Mouse (Mus musculus) liver, embryonic 14.5 days (tissue): ENCODE measurements at regions not wholly inside any gene's neighbourhood (a gene's known extent, or its start where the extent isn't known, plus 50 kb on each side); places are given as distances from the start of the nearest gene placed in this dataset.

Experiments used
- ATAC-seq: fragments of 200-750 bp; cut with Nextera tagmentation; 2 replicates; pipeline ENCODE4 v1.8.0; 2017; ENCODE audit warnings: moderate number of reproducible peaks, mild to moderate bottlenecking, moderate library complexity; ENCODE audit not compliant: insufficient read depth
- DNase-seq, 3 experiments: peaks; one replicate each; pipeline ENCODE4 v3.0.0-alpha.2; 2012 to 2013; ENCODE audit warnings: low read depth in 3 of 3, low spot score in 3 of 3
- H3K27ac ChIP-seq: fragments of 300-500 bp; sonication (generic); 2 replicates; pipeline ENCODE4 v1.5.1; 2014; ENCODE audit warnings: moderate library complexity, mild to moderate bottlenecking, control low read depth, inconsistent platforms
- H3K27me3 ChIP-seq: fragments of 300-500 bp; sonication (generic); 2 replicates; pipeline ENCODE4 v1.6.1; 2014; ENCODE audit warnings: mild to moderate bottlenecking, low read length, moderate library complexity; ENCODE audit not compliant: control insufficient read depth, insufficient read depth
- H3K36me3 ChIP-seq: fragments of 300-500 bp; sonication (generic); replicated peaks from 2 replicates; pipeline ENCODE4 v1.6.1; 2014; ENCODE audit warnings: low read depth; ENCODE audit not compliant: control insufficient read depth, insufficient read depth
- H3K4me1 ChIP-seq, 2 experiments: fragments of 200-500 bp in 1 of 2; fragments of 300-500 bp in 1 of 2; sonication (generic) in 1 of 2; replicated peaks; 2 replicates each; pipeline ENCODE4 v1.6.1; 2012 to 2014; ENCODE audit warnings: antibody characterized with exemption in 1 of 2, inconsistent platforms in 1 of 2, low read length in 1 of 2; ENCODE audit not compliant: control insufficient read depth in 2 of 2, insufficient read depth in 2 of 2
- H3K4me2 ChIP-seq: fragments of 300-500 bp; sonication (generic); 2 replicates; pipeline ENCODE4 v1.6.1; 2014; ENCODE audit warnings: low read depth, mild to moderate bottlenecking, control low read depth, moderate library complexity
- H3K4me3 ChIP-seq, 2 experiments: fragments of 200-500 bp in 1 of 2; fragments of 300-500 bp in 1 of 2; sonication (generic) in 1 of 2; 2 replicates each; pipeline ENCODE4 v1.5.1; 2012 to 2014; ENCODE audit warnings: low read depth in 2 of 2, low read length in 2 of 2, mild to moderate bottlenecking in 2 of 2, control low read depth in 1 of 2, inconsistent platforms in 1 of 2, moderate library complexity in 1 of 2; ENCODE audit not compliant: insufficient read depth in 1 of 2
- H3K9ac ChIP-seq: fragments of 300-500 bp; sonication (generic); replicated peaks from 2 replicates; pipeline ENCODE4 v1.6.1; 2014; ENCODE audit warnings: mild to moderate bottlenecking, control low read depth, moderate library complexity
- H3K9me3 ChIP-seq: fragments of 300-500 bp; sonication (generic); 2 replicates; pipeline ENCODE4 v1.6.1; 2016; ENCODE audit warnings: low read length, mixed read lengths; ENCODE audit not compliant: control insufficient read depth
- CTCF ChIP-seq: IDR thresholded peaks from 2 replicates; pipeline ENCODE4 v1.5.1; 2016; ENCODE audit warnings: antibody characterized with exemption, low read depth, control low read depth
- EP300 ChIP-seq: IDR thresholded peaks from 2 replicates; pipeline ENCODE4 v1.6.1; 2016; ENCODE audit warnings: antibody characterized with exemption, low read depth
- WGBS: fragments of 180-500 bp; shearing (Covaris S2); extraction: QIAGEN DNeasy Blood & Tissue Kit; methylation state at CpG from one replicate; pipeline ENCODE4 v1.1.7; 2014; ENCODE audit not compliant: insufficient replicate concordance; 5-methylcytosine and 5-hydroxymethylcytosine counted together

- Histone ChIP-seq H3K9me3 (no peaks in the 10 kb centered on the region), H3K4me2 (no peak overlapping the region), H3K36me3 (no peaks in the 10 kb centered on the region), H3K4me3 (no peak overlapping the region), H3K9ac (no peak overlapping the region), H3K27me3 (no peaks in the 10 kb centered on the region), H3K4me1 (no peaks in the 10 kb centered on the region), H3K27ac (no peak overlapping the region)
- DNase-seq (no peak), ATAC-seq (no peak)
- WGBS: 49% methylated on average over 8 of the region's 8 CpGs
- TF ChIP-seq CTCF (no peak), EP300 (no peak)
These were observed 253.3 kb upstream of the Mmadhc start for GRCm38 (mm10) chr2:50549871-50550270.

- Histone ChIP-seq H3K36me3 (no peaks in the 10 kb centered on the region), H3K9ac (no peak overlapping the region), H3K9me3 (no peaks in the 10 kb centered on the region), H3K4me3 (no peak overlapping the region), H3K27ac (no peak overlapping the region), H3K4me1 (no peaks in the 10 kb centered on the region), H3K4me2 (no peak overlapping the region), H3K27me3 (no peaks in the 10 kb centered on the region)
- 42% methylated on average over 2 of the region's 2 CpGs for WGBS
- no peak for DNase-seq
- TF ChIP-seq EP300 (no peak), CTCF (no peak)
- ATAC-seq: no peak
These were observed 243.3 kb upstream of the Mmadhc start for GRCm38 (mm10) chr2:50539741-50540441.

GRCm38 (mm10) chr2:50538068-50538467, 241.5 kb upstream of the Mmadhc start:
- Histone ChIP-seq H3K4me2 (no peak overlapping the region), H3K36me3 (no peaks in the 10 kb centered on the region), H3K4me3 (no peak overlapping the region), H3K4me1 (no peaks in the 10 kb centered on the region), H3K9me3 (no peaks in the 10 kb centered on the region), H3K27me3 (no peaks in the 10 kb centered on the region), H3K27ac (no peak overlapping the region), H3K9ac (no peak overlapping the region)
- DNase-seq (no peak), ATAC-seq (no peak)
- TF ChIP-seq CTCF (no peak), EP300 (no peak)
- WGBS: 60% methylated on average over 5 of the region's 5 CpGs

GRCm38 (mm10) chr2:50535085-50535878, 238.7 kb upstream of the Mmadhc start:
- no peak for DNase-seq
- no peaks in the 10 kb centered on the region for H3K4me1 ChIP-seq
- no peak for ATAC-seq
- no peak for TF ChIP-seq CTCF
- TF ChIP-seq EP300: no peak
- 44% methylated on average over 4 of the region's 4 CpGs for WGBS
- H3K4me2 ChIP-seq: no peak overlapping the region
- H3K27ac ChIP-seq: no peak overlapping the region
- H3K9me3 ChIP-seq: no peaks in the 10 kb centered on the region
- H3K9ac ChIP-seq: no peak overlapping the region
- H3K4me3 ChIP-seq: no peak overlapping the region
- no peaks in the 10 kb centered on the region for H3K27me3 ChIP-seq
- H3K36me3 ChIP-seq: no peaks in the 10 kb centered on the region

- 53% methylated on average over 2 of the region's 2 CpGs for WGBS
- H3K36me3 ChIP-seq: no peaks in the 10 kb centered on the region
- H3K9ac ChIP-seq: no peak overlapping the region
- no peak overlapping the region for H3K4me2 ChIP-seq
- H3K27ac ChIP-seq: no peak overlapping the region
- TF ChIP-seq EP300: no peak
- no peak for TF ChIP-seq CTCF
- DNase-seq (no peak), ATAC-seq (no peak)
- no peak overlapping the region for H3K4me3 ChIP-seq
- no peaks in the 10 kb centered on the region for H3K27me3 ChIP-seq
- no peaks in the 10 kb centered on the region for H3K4me1 ChIP-seq
- H3K9me3 ChIP-seq: no peaks in the 10 kb centered on the region
These were observed 237.1 kb upstream of the Mmadhc start for GRCm38 (mm10) chr2:50533702-50534101.
